Mouse (Mus musculus) adrenal gland, adult 8-10 months (tissue): ENCODE results near the gene Grik4. TPM values are rescaled to one million over a fixed set of nuclear protein-coding genes. Genes with fewer than 3 reads are reported as not detected.
A peak's percentile ranks its signal among the peaks of the same experiment; 100 is the strongest.
"Not testable (repeated sequence)": the region's sequence is repeated elsewhere in the genome, so short reads cannot be mapped to it uniquely, and the experiment has no call there.

Experiments used
- DNase-seq: peaks from one replicate; pipeline ENCODE4 v3.0.0; 2022
- total RNA-seq, 4 experiments: library from RNA; stranded (reverse); gene quantifications; 2 replicates each; pipeline ENCODE4 v1.2.4; 2022

Gene Grik4
- 1 to 10 TPM; 2.1 to 3.1 (median 2.4) TPM for total RNA-seq

- DNase-seq = no peak
Observed at GRCm38 (mm10) chr9:42943781-42944535, at the start of gene Grik4. Gene Grik4 (minus strand): TSS chr9:42944493.

GRCm38 (mm10) chr9:42993659-42994058 is 49.4 kb upstream of the Grik4 start:
- DNase-seq = peak; percentile 40

DNA sequence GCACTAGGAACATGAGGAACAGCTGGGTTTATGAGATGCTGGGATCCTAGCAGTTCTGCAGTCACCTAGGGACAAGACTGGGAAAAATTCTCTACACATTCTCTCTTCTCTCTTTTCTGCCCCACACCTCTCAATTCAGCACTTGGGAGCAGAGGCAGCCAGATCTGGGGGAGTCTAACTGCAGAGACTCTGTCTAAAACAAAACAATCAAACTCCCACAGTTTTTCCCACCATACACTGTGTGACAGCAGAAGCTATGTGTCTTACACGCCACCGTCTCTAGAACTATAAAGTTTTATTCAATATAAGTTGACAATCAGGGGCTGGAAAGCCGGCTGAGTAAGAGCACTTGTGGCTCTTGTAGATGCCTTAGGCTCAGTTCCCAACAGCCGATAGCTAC is 43.7 kb upstream of the Grik4 start:
- DNase-seq = no peak

- DNase-seq = no peak
Observed at GRCm38 (mm10) chr9:42968894-42969521, 24.7 kb upstream of the Grik4 start.

GRCm38 (mm10) chr9:42967731-42968130 is 23.4 kb upstream of the Grik4 start:
- peak; percentile 53 for DNase-seq

DNA sequence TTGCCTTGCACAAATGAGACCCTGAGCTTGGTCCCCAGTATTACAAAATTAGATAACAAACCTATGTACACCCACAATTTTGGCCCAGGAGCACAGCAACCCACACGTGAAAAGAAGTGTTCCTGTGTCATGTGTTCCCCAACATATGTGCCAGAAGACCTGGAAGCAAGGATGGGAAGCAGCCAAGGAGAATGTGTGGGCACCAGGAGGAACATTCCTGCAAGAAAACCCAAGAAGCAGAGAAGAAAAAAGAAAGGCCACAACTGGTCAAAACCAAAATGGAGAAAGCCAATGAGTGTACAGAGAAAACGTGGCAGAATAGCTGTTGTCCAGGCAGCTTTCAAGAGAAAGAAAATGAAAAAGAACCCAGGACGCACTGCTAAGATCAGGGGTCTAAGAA is 20.5 kb upstream of the Grik4 start:
- DNase-seq = not testable (repeated sequence)

DNA sequence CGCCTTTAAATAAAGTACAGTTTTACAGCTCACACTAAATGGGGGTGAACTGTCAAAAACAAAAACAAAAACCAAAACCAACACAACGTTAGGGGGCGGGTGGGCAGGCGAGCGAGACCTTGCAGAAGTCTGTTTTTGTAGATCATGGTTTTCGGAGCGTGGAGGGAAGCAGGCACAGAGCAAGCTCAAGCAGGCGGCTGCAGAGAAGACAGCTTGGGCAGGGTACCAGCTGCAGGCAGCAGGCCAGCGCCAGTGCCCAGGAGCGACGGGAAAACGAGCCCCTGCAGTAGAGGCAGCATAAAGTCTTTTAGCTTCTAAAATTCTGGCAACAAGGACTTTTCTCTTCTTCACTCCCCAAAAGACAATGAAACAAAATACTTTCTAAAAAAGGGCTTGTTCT is 20.1 kb upstream of the Grik4 start:
- DNase-seq = no peak

- DNase-seq = no peak
Observed at GRCm38 (mm10) chr9:42962506-42962905, 18.2 kb upstream of the Grik4 start.

- DNase-seq = no peak
Observed at GRCm38 (mm10) chr9:42958401-42958800, 14.1 kb upstream of the Grik4 start.

DNA sequence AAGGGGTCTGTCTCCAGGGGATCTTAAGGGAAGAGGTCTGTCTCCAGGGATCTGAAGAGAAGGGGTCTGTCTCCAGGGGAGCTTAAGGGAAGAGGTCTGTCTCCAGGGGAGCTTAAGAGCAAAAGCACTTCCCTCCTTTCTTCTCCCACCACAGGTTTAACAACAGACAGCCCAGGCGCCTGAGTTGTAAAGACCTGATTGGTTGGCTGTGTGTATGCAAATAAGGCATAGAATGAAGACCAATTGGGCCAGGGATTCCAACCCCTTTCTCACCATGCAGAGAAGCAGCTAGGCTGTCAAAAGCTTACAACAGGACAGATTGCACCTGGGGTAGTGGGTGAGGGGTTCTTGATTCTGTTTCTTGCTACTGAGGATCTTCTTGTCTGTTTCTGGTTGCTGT is 4.1 kb upstream of the Grik4 start:
- no peak for DNase-seq

- no peak for DNase-seq
Observed at GRCm38 (mm10) chr9:42945174-42945573, 881 bp upstream of the Grik4 start.

- DNase-seq = peak; percentile 63
Observed at GRCm38 (mm10) chr9:42944536-42945006, 278 bp upstream of the Grik4 start.

DNA sequence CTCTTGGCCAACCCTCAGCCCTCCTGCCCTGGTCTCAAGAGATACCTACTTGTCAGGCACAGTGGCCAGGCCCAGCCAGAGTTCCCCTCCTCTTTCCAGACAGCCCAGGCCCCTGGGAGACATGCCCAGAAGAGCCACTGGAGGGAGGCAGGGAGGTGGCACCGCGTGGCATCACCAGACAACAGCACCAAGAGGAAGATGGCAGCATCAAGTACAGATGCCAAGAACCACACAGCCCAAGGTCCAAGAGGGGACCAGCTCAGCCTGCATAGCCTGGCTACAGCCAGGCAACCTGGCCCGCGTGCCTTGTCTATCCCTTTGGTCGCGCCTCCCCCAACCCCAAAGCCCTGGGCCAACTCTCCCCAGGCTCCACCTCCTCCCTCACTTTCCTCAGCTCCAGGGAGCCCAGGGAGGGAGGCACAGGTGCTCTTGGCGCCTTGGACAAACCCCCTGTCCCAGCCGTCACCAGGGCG is 1.2 kb downstream of the Grik4 start:
- no peak for DNase-seq

- no peak for DNase-seq
Observed at GRCm38 (mm10) chr9:42942148-42942547, 2.1 kb downstream of the Grik4 start.

- DNase-seq = no peak
Observed at GRCm38 (mm10) chr9:42932146-42932545, 12.1 kb downstream of the Grik4 start.

- no peak for DNase-seq
Observed at GRCm38 (mm10) chr9:42927498-42927897, 16.8 kb downstream of the Grik4 start.

DNA sequence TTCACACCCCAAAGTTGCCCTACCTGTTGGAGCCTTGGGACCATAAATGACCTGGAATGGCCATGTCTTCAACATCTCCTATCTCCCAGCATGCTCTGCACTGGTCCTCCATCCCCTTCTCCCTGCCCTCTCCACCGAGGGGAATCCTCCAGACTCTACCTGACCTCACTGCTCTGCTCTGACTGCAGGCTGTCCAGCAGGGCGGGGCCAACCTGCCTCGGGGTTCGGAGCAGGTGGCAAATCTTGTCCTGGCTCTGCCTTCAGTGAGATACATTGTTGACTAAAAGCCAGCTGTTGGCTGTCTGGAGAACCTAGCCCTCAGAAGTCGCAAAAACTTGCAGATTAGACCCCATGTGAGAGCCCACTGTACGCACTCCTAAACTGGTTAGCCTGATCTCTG is 17.7 kb downstream of the Grik4 start:
- no peak for DNase-seq

GRCm38 (mm10) chr9:42921830-42922229 is 22.5 kb downstream of the Grik4 start:
- DNase-seq = no peak

DNA sequence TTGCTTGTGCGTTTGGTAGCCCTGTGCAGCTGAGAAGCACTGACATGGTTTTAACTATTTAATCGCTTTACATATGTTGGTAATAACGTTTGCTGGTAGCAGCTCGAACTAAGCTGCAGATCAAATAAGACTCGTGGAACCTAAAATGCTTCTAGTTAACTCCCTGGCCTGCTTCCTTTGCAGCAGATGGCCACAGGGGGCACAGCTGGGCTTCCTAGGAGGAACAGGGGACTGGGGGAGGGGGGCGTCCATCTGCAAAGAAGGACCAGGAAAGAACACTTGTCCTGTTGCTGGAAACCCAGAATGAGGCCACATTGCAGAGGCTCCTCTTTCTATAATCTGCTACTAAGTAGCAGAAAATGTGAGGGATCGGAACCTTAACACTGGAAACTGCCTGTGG is 24.1 kb downstream of the Grik4 start:
- DNase-seq = no peak

DNA sequence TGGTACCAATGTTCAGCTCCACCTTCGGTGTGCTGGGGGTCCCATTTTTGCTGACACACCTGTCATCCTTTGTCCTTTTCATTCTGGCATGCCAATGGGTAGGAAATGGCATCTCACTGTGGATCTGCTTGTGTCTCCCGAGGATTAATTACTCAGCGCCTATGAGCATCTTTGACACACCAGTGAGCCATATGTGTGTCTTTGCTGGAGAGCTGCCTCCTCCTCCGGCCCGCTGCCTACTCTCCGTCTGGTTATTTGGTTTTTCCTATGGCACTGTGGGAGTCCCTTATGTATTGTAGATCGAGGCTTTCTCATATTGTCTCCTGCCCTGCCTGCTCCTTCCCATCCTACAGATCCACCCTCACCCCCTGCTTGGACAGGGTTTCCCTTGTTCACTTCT is 26.4 kb downstream of the Grik4 start:
- DNase-seq = no peak

GRCm38 (mm10) chr9:42913201-42913600 is 31.1 kb downstream of the Grik4 start:
- DNase-seq = no peak

DNA sequence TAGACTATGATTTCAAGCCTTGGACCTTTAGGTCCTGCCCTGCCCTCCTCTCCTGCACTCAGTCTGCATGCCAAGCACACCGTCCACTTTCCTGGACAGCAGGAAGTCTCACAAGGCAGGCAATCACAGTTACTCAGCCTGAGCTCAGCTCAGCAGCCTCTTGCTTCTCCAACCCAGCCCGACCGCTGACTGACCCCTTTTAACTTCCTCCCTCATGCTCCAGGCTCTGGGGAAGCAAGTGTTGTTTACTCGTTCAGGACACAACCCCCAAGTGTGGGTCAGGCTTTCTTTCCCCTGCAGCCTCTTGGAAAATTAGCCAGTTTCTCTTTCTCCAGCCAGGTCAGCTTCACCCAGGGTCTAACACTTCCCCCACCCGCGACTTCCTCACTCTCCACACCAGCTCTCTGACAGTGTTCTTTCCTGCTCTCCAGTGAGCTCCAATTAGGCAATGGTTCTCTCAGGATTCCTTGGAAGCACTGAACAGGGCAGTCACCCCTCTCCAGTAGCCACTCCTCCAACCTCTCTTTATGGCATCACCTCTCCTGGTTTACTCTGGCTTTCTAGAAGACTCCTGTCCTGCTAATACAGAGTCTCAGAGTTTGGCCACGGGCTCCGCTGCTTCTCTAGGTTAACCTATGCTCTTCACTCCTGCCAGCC is 35.5 kb downstream of the Grik4 start:
- DNase-seq = no peak

DNA sequence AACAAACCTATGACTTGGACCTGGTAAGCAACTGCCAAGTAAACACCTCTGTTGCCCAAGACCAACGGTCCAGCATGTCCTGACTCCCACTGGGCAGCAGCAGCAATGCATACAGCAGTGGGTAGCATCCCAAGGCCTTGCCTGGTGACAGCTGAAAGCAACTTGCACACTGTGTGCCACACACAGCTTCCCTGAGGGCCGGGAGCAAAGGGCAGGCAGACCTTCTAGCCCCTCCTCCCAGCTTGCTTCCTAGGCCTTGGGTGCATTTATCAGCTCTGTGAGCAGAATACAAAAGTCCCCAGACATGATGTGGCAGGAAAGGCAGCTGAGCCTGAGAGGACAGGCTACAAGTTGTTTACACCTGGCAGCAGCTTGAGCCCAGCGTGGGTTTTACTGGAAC is 37.3 kb downstream of the Grik4 start:
- DNase-seq = no peak
